Mouse (Mus musculus): ENCODE measurements around the gene Tgoln1.

DNA sequence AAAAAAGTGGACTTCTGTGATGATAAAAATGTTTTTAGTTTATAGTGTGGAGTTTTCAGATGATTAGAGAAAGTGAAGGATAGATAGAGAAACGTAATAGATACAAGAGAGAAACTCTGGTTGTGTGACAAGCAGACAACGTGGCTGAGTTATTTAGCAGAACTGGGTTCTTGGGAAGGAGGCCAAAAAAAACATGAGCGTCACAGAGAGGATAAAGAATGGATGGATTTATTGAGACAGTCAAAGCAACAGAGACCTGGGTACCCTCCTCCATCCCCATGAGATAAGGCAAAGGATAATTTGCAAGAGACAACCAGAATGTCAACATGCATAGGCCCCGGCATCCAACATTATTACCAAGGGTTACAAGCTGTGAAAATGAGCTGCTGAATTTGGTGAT is 6.5 kb downstream of the Tgoln1 start:
- TF ChIP-seq CTCF (IDR thresholded peaks at IDR 0.05), result no peak
- TF ChIP-seq POLR2A (IDR thresholded peaks at IDR 0.05; ENCODE audit: insufficient read depth, low read depth, low read length), result no peak
- no peak for TF ChIP-seq EP300 (IDR thresholded peaks at IDR 0.05; ENCODE audit: insufficient read depth, low read depth, low read length)
